Mouse (Mus musculus) liver, embryonic 16.5 days (tissue): ENCODE results near the gene Pnkp. TPM values are rescaled to one million over a fixed set of nuclear protein-coding genes. Genes with fewer than 3 reads are reported as not detected.
A peak's percentile ranks its signal among the peaks of the same experiment; 100 is the strongest.

Experiments
- ATAC-seq: fragments of 200-750 bp; cut with Nextera tagmentation; 2 replicates; pipeline ENCODE4 v1.8.0; 2017; ENCODE audit warnings: low read depth, mild to moderate bottlenecking, moderate number of reproducible peaks, moderate library complexity
- H3K27ac ChIP-seq: fragments of 300-500 bp; sonication (generic); 2 replicates; pipeline ENCODE4 v1.5.1; 2014; ENCODE audit warnings: mild to moderate bottlenecking, low read length
- H3K27me3 ChIP-seq: fragments of 300-500 bp; sonication (generic); 2 replicates; pipeline ENCODE4 v1.6.1; 2014; ENCODE audit warnings: low read depth, low read length, mixed read lengths; ENCODE audit not compliant: control insufficient read depth, insufficient read depth
- H3K36me3 ChIP-seq: fragments of 300-500 bp; sonication (generic); 2 replicates; pipeline ENCODE4 v1.6.1; 2014; ENCODE audit warnings: mild to moderate bottlenecking; ENCODE audit not compliant: control insufficient read depth, insufficient read depth
- H3K4me1 ChIP-seq: fragments of 300-500 bp; sonication (generic); 2 replicates; pipeline ENCODE4 v1.6.1; 2014; ENCODE audit warnings: low read depth, low read length, mixed read lengths; ENCODE audit not compliant: control insufficient read depth
- H3K4me2 ChIP-seq: fragments of 300-500 bp; sonication (generic); 2 replicates; pipeline ENCODE4 v1.6.1; 2014; ENCODE audit warnings: low read depth, low read length, mixed read lengths
- H3K4me3 ChIP-seq: fragments of 300-500 bp; sonication (generic); 2 replicates; pipeline ENCODE4 v1.5.1; 2014; ENCODE audit warnings: low read depth, mild to moderate bottlenecking, low read length
- H3K9ac ChIP-seq: fragments of 300-500 bp; sonication (generic); 2 replicates; pipeline ENCODE4 v1.6.1; 2014; ENCODE audit warnings: low read depth, low read length
- H3K9me3 ChIP-seq: fragments of 300-500 bp; sonication (generic); replicated peaks from 2 replicates; pipeline ENCODE4 v1.6.1; 2016; ENCODE audit warnings: low read length; ENCODE audit not compliant: control insufficient read depth
- WGBS: fragments of 180-500 bp; shearing (Covaris S2); extraction: QIAGEN DNeasy Blood & Tissue Kit; methylation state at CpG from one replicate; pipeline ENCODE4 v1.1.7; 2014; ENCODE audit not compliant: insufficient replicate concordance; 5-methylcytosine and 5-hydroxymethylcytosine counted together
- polyA plus RNA-seq: library from polyadenylated mRNA; unstranded; fragments of >200 nt; fragmentation: Nextera tagmentation; extraction: Ambion mirVana; gene quantifications from 2 replicates; pipeline ENCODE4 v1.2.1, GENCODE M21; 2015

Gene Pnkp
- polyA plus RNA-seq, 1 experiment from 2014 or later = 24.3 TPM

- WGBS = 71% methylated on average over 9 of the region's 9 CpGs
These were observed 20.4 kb upstream of the Pnkp start for GRCm38 (mm10) chr7:44836423-44837053.

GRCm38 (mm10) chr7:44838073-44838472 is 18.9 kb upstream of the Pnkp start:
- no peak overlapping the region for H3K9ac ChIP-seq
- WGBS = 72% methylated on average over 6 of the region's 6 CpGs
- peaks cover 17% of the 10 kb centered on the region for H3K27me3 ChIP-seq
- H3K9me3 ChIP-seq = no peaks in the 10 kb centered on the region
- H3K4me2 ChIP-seq = no peak overlapping the region
- H3K4me1 ChIP-seq = peaks cover 15% of the 10 kb centered on the region
- ATAC-seq = no peak
- no peak overlapping the region for H3K4me3 ChIP-seq
- H3K36me3 ChIP-seq = peaks cover 12% of the 10 kb centered on the region
- H3K27ac ChIP-seq = no peak overlapping the region

More at GRCm38 (mm10) chr7:44836423-44837053, 20.4 kb upstream of the Pnkp start:
- Histone ChIP-seq H3K4me1 (peaks cover 15% of the 10 kb centered on the region), H3K27ac (no peak overlapping the region), H3K9me3 (no peaks in the 10 kb centered on the region), H3K9ac (no peak overlapping the region), H3K36me3 (peaks cover 6% of the 10 kb centered on the region), H3K27me3 (peaks cover 17% of the 10 kb centered on the region), H3K4me3 (no peak overlapping the region), H3K4me2 (no peak overlapping the region)
- no peak for ATAC-seq

DNA sequence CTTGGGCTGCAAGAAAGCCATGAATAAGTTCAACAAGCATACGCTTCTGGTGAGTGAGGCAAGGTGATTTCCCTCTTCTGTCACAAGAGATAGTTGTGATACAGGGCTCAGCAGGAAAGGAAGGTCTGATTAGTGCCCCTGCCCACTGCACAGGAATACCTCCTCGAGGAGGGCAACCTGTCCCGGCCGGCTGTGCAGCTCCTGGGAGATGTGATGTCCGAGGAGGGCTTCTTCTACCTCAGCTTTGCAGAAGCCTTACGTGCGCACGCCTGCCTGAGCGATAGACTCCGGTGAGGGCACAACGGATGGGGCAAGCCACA is 17.8 kb upstream of the Pnkp start:
- Histone ChIP-seq H3K9me3 (no peaks in the 10 kb centered on the region), H3K27me3 (peaks cover 17% of the 10 kb centered on the region), H3K4me1 (peaks cover 15% of the 10 kb centered on the region), H3K36me3 (peaks cover 13% of the 10 kb centered on the region), H3K4me2 (peak overlapping the region; percentile 42), H3K4me3 (peak overlapping the region; percentile 23), H3K9ac (no peak overlapping the region), H3K27ac (no peak overlapping the region)
- WGBS = 15% methylated on average over 11 of the region's 11 CpGs
- ATAC-seq = no peak

- 2% methylated on average over 58 of the region's 58 CpGs for WGBS
- Histone ChIP-seq H3K4me2 (peak overlapping the region; percentile 42), H3K4me1 (peaks cover 15% of the 10 kb centered on the region), H3K9me3 (no peaks in the 10 kb centered on the region), H3K27ac (no peak overlapping the region), H3K36me3 (peaks cover 13% of the 10 kb centered on the region), H3K9ac (no peak overlapping the region), H3K27me3 (peaks cover 17% of the 10 kb centered on the region), H3K4me3 (peak overlapping the region; percentile 23)
- peak; percentile 39 for ATAC-seq
These were observed 17.3 kb upstream of the Pnkp start for GRCm38 (mm10) chr7:44839491-44840191.

DNA sequence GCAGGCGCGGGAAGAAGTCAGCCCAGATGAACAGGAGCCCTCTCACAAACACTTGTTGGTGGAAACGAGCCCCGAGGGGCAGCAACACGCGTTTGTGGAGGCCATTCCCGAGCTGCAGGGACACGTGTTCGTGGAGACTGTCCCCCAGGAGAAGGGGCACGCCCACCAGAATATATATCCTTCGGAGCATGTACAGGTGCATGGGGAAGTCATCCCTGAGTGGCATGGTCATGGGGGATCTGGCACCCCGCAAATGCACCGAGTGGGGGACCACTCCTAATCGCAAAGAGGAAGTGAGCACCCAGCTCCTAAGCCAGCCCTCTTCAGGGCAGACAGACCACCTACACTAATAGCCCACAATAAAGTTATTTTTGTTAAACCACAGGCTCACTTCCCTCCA is 16.5 kb upstream of the Pnkp start:
- peaks cover 17% of the 10 kb centered on the region for H3K27me3 ChIP-seq
- no peak overlapping the region; the same call in 1 of the 2 replicates for H3K4me3 ChIP-seq
- peak overlapping the region; percentile 42; the same call in 1 of the 2 replicates for H3K4me2 ChIP-seq
- WGBS = 38% methylated on average over 14 of the region's 14 CpGs
- H3K9ac ChIP-seq = no peak overlapping the region
- no peak overlapping the region for H3K27ac ChIP-seq
- no peak for ATAC-seq
- H3K4me1 ChIP-seq = peaks cover 15% of the 10 kb centered on the region
- H3K9me3 ChIP-seq = no peaks in the 10 kb centered on the region
- H3K36me3 ChIP-seq = peaks cover 19% of the 10 kb centered on the region

- Histone ChIP-seq H3K27ac (no peak overlapping the region), H3K4me2 (no peak overlapping the region), H3K4me1 (peaks cover 13% of the 10 kb centered on the region), H3K9me3 (no peaks in the 10 kb centered on the region), H3K4me3 (no peak overlapping the region), H3K36me3 (peaks cover 32% of the 10 kb centered on the region), H3K27me3 (peaks cover 17% of the 10 kb centered on the region), H3K9ac (no peak overlapping the region)
- ATAC-seq = no peak
- 75% methylated on average over 8 of the region's 8 CpGs for WGBS
These were observed 15.0 kb upstream of the Pnkp start for GRCm38 (mm10) chr7:44841825-44842463.

GRCm38 (mm10) chr7:44845006-44845405 is 11.9 kb upstream of the Pnkp start:
- Histone ChIP-seq H3K4me2 (no peak overlapping the region), H3K27me3 (peaks cover 7% of the 10 kb centered on the region), H3K4me3 (no peak overlapping the region), H3K27ac (no peak overlapping the region), H3K9me3 (no peaks in the 10 kb centered on the region), H3K4me1 (peaks cover 14% of the 10 kb centered on the region), H3K36me3 (peaks cover 32% of the 10 kb centered on the region), H3K9ac (no peak overlapping the region)
- no peak for ATAC-seq
- 82% methylated on average over 10 of the region's 10 CpGs for WGBS

- H3K9me3 ChIP-seq = no peaks in the 10 kb centered on the region
- no peak overlapping the region for H3K27ac ChIP-seq
- no peak overlapping the region for H3K4me2 ChIP-seq
- ATAC-seq = no peak
- H3K27me3 ChIP-seq = no peaks in the 10 kb centered on the region
- H3K9ac ChIP-seq = no peak overlapping the region
- H3K4me1 ChIP-seq = peaks cover 25% of the 10 kb centered on the region
- no peak overlapping the region for H3K4me3 ChIP-seq
- WGBS = 79% methylated on average over 7 of the region's 7 CpGs
- peaks cover 29% of the 10 kb centered on the region for H3K36me3 ChIP-seq
These were observed 10.1 kb upstream of the Pnkp start for GRCm38 (mm10) chr7:44846804-44847203.

DNA sequence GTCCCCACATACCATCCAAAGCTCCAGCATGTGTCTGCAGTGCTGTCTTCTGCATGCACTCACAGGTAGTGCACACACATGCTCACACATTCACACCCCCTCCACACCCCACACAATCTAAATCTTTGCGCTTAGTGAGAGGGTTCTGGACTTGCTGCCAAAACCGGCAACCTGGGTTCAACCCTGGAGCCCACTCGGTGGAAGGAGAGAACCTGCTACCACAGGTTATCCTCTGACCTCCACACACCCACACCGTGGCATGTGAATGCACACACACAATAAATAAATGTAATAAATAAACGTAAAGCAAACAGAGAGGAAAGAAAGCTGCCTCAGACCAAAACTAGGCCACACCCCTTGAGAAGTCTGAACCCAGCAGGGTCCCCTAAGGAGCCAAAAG is 9.2 kb upstream of the Pnkp start:
- Histone ChIP-seq H3K27ac (peak overlapping the region; percentile 98), H3K9ac (peak overlapping the region; percentile 77), H3K36me3 (peaks cover 23% of the 10 kb centered on the region), H3K4me1 (peaks cover 31% of the 10 kb centered on the region), H3K9me3 (no peaks in the 10 kb centered on the region), H3K4me2 (peak overlapping the region; percentile 99), H3K4me3 (peak overlapping the region; percentile 91), H3K27me3 (no peaks in the 10 kb centered on the region)
- 61% methylated on average over 5 of the region's 5 CpGs for WGBS
- ATAC-seq = no peak
